Mouse (Mus musculus): ENCODE measurements around the gene Ptprg. TPM values are rescaled to one million over a fixed set of nuclear protein-coding genes. Genes with fewer than 3 reads are reported as not detected.

Gene Ptprg
- total and polyA plus RNA-seq, 3 experiments, result not detected

DNA sequence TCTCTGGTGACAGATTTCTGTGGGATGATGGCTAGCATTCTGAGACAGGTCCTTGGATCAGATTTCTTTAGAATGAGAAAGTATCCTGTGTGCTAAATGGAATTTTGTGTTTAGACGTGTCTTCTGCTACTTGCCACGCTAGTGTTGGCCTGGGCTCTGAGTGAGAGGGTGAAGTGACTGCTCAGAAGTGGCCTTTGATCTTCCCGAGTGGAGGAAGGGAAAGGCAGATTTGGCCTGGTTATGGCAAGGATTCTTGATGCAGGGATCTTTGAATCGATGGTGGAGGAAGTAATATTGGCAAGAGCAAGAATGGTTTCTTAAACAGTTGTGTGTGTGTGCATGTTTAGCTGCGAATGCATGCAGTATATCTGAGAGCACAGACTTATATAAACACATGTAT is 219.4 kb downstream of the Ptprg start:
- no peak overlapping the region for H3K27ac ChIP-seq (ENCODE audit: control insufficient read depth, low read depth, low read length)
- no peak for DNase-seq (ENCODE audit: low read depth, low spot score)
- no peaks in the 10 kb centered on the region for H3K4me1 ChIP-seq (ENCODE audit: control insufficient read depth in 1 of 2, insufficient read depth in 2 of 2, low read length in 2 of 2)
- no peaks in the 10 kb centered on the region for H3K9me3 ChIP-seq (replicated peaks; ENCODE audit: insufficient read depth, low read length)
- H3K79me2 ChIP-seq (ENCODE audit: control insufficient read depth, insufficient read depth, low read length, poor library complexity), result no peaks in the 10 kb centered on the region
- H3K9ac ChIP-seq (ENCODE audit: control insufficient read depth, low read depth, low read length, poor library complexity, severe bottlenecking), result no peak overlapping the region
- no peak overlapping the region for H3K4me3 ChIP-seq (ENCODE audit: control insufficient read depth in 1 of 2, insufficient read depth in 1 of 2, low read depth in 2 of 2, low read length in 2 of 2)
- H3K36me3 ChIP-seq (ENCODE audit: control insufficient read depth in 1 of 2, insufficient read depth in 2 of 2, low read length in 2 of 2), result no peaks in the 10 kb centered on the region
- TF ChIP-seq MXI1 (IDR thresholded peaks at IDR 0.05; ENCODE audit: low read depth, low read length) (no peak), HCFC1 (IDR thresholded peaks at IDR 0.05; ENCODE audit: low read depth, low read length) (no peak), ETS1 (IDR thresholded peaks at IDR 0.05; ENCODE audit: low read depth, low read length) (no peak), SIN3A (IDR thresholded peaks at IDR 0.05; ENCODE audit: low read length) (no peak), POLR2A (IDR thresholded peaks at IDR 0.05; ENCODE audit: control insufficient read depth in 1 of 2, insufficient read depth in 1 of 2, low read depth in 1 of 2, low read length in 2 of 2, poor library complexity in 1 of 2) (no peak), MAX (IDR thresholded peaks at IDR 0.05; ENCODE audit: low read length) (no peak), BHLHE40 (IDR thresholded peaks at IDR 0.05; ENCODE audit: borderline replicate concordance, low read depth, low read length) (no peak), GABPA (IDR thresholded peaks at IDR 0.05; ENCODE audit: low read depth, low read length) (no peak), USF1 (IDR thresholded peaks at IDR 0.05; ENCODE audit: low read depth, low read length) (no peak), ZMIZ1 (IDR thresholded peaks at IDR 0.05; ENCODE audit: low read depth, low read length) (no peak), ELF1 (IDR thresholded peaks at IDR 0.05; ENCODE audit: low read depth, low read length) (no peak), KAT2A (conservative IDR thresholded peaks at IDR 0.05; ENCODE audit: low read depth, low read length) (no peak)
- no peaks in the 10 kb centered on the region for H3K27me3 ChIP-seq (ENCODE audit: control insufficient read depth in 1 of 2, insufficient read depth in 2 of 2, low read length in 2 of 2)

DNA sequence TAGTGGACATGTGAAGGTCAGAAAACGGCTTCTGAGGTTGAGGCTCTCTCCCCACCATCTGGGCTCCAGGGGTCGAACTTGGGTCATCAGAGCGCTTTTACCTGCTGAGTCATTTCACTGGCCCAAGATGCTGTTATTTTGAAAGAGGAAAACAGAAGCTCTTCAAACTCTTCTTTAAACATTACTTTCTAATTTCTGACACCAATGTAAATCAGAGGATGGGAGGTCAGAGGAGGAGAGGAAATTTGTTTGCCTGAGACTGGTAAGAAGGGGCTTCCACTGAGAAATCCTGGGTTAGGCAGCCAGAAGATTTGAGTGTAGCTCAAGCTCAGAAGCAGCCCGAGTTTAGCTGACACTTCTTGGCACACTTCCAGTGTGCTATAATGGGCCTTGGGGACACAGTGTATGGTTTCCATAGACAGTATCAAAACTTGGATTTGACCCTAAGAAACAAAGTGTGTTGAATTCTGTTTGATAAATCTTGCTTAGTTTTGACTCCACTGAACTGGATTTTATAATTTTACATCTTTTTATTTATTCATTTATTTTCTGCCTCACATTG is 221.2 kb downstream of the Ptprg start:
- H3K9me3 ChIP-seq (replicated peaks; ENCODE audit: insufficient read depth, low read length), result no peaks in the 10 kb centered on the region
- no peaks in the 10 kb centered on the region for H3K4me1 ChIP-seq (ENCODE audit: control insufficient read depth in 1 of 2, insufficient read depth in 2 of 2, low read length in 2 of 2)
- no peaks in the 10 kb centered on the region for H3K79me2 ChIP-seq (ENCODE audit: control insufficient read depth, insufficient read depth, low read length, poor library complexity)
- H3K27me3 ChIP-seq (ENCODE audit: control insufficient read depth in 1 of 2, insufficient read depth in 2 of 2, low read length in 2 of 2), result no peaks in the 10 kb centered on the region
- TF ChIP-seq ELF1 (IDR thresholded peaks at IDR 0.05; ENCODE audit: low read depth, low read length), result no peak
- no peak for TF ChIP-seq GABPA (IDR thresholded peaks at IDR 0.05; ENCODE audit: low read depth, low read length)
- no peak for TF ChIP-seq TBP (IDR thresholded peaks at IDR 0.05; ENCODE audit: low read depth, low read length)
- TF ChIP-seq RCOR1 (IDR thresholded peaks at IDR 0.05; ENCODE audit: low read depth, low read length), result no peak
- TF ChIP-seq TAL1 (IDR thresholded peaks at IDR 0.05; ENCODE audit: low read length), result no peak
- no peak for TF ChIP-seq MAFK (IDR thresholded peaks at IDR 0.05; ENCODE audit: borderline replicate concordance, low read depth, low read length)
- TF ChIP-seq JUND (IDR thresholded peaks at IDR 0.05; ENCODE audit: low read depth, low read length), result no peak
- no peak for TF ChIP-seq GATA1 (IDR thresholded peaks at IDR 0.05; ENCODE audit: low read depth, low read length)
- no peak for TF ChIP-seq ZKSCAN1 (IDR thresholded peaks at IDR 0.05; ENCODE audit: low read depth, low read length)
- no peak for DNase-seq (ENCODE audit: low read depth, low spot score)
- no peak overlapping the region for H3K4me3 ChIP-seq (ENCODE audit: control insufficient read depth in 1 of 2, insufficient read depth in 1 of 2, low read depth in 2 of 2, low read length in 2 of 2)
- H3K27ac ChIP-seq (ENCODE audit: control insufficient read depth, low read depth, low read length), result no peak overlapping the region
- H3K36me3 ChIP-seq (ENCODE audit: control insufficient read depth in 1 of 2, insufficient read depth in 2 of 2, low read length in 2 of 2), result no peaks in the 10 kb centered on the region
- no peak overlapping the region for H3K9ac ChIP-seq (ENCODE audit: control insufficient read depth, low read depth, low read length, poor library complexity, severe bottlenecking)
